10 mouse cellular contexts compared by ENCODE assay signal in genomic region chr13:99184155-99184886, GRCm38 (mm10). TPM values are rescaled to one million over a fixed set of nuclear protein-coding genes. Genes with fewer than 3 reads are reported as not detected.
DNase-seq lines count a peak whose midpoint lies in the region; ATAC-seq and TF ChIP-seq lines count a peak whose summit lies in the region.
"Had no signal": no experiment of that assay in that cellular context is flagged by ENCODE, and none has a peak within 500 bp of the region (broad histone marks: within the 10 kb centered on the region; RNA-seq: fewer than 3 reads in every experiment).

Zfp366 (plus strand) TSS chr13:99184823.

- no peak within 1 kb of the TSS for H3K4me2 ChIP-seq in heart, embryonic 11.5 days
- H3K4me2 ChIP-seq in midbrain, embryonic 16.5 days (ENCODE audit: low read length) = no peak within 1 kb of the TSS
- no peak within 1 kb of the TSS for H3K4me2 ChIP-seq in midbrain, embryonic 14.5 days (ENCODE audit: low read length)
- H3K4me2 ChIP-seq in intestine, embryonic 16.5 days (ENCODE audit: low read depth, low read length) = no peak within 1 kb of the TSS
- no peak within 1 kb of the TSS; the same call in 1 of the 2 replicates for H3K4me2 ChIP-seq in stomach, embryonic 15.5 days

- 38% methylated on average over 11 of the region's 11 CpGs for WGBS in heart, adult 2 months
- 50% methylated on average over 11 of the region's 11 CpGs for WGBS in heart, embryonic 11.5 days (ENCODE audit: insufficient replicate concordance)
- 69% methylated on average over 11 of the region's 11 CpGs for WGBS in midbrain, embryonic 16.5 days
- 58% methylated on average over 11 of the region's 11 CpGs for WGBS in midbrain, embryonic 14.5 days
- 49% methylated on average over 11 of the region's 11 CpGs for WGBS in intestine, embryonic 16.5 days
- WGBS in stomach, embryonic 15.5 days = 34% methylated on average over 11 of the region's 11 CpGs

- TF ChIP-seq EP300 in heart, adult 2 months (IDR thresholded peaks at IDR 0.05; ENCODE audit: insufficient read depth, low read depth, low read length) = no peak

- TF ChIP-seq CTCF in heart, adult 2 months (IDR thresholded peaks at IDR 0.05) = no peak

- ATAC-seq in heart, embryonic 11.5 days (replicated peaks; ENCODE audit: insufficient number of reproducible peaks, low FRiP score, low TSS enrichment) = no peak
- ATAC-seq in midbrain, embryonic 16.5 days = no peak
- ATAC-seq in midbrain, embryonic 14.5 days (ENCODE audit: low FRiP score, low TSS enrichment) = no peak
- ATAC-seq in intestine, embryonic 16.5 days = no peak
- ATAC-seq in stomach, embryonic 15.5 days (ENCODE audit: insufficient read depth, low FRiP score, low read depth) = no peak

- peaks cover 12% of the 10 kb centered on the region for H3K36me3 ChIP-seq in heart, adult 2 months (ENCODE audit: control insufficient read depth, insufficient read depth, low read length)
- no peaks in the 10 kb centered on the region for H3K36me3 ChIP-seq in heart, embryonic 11.5 days (ENCODE audit: control insufficient read depth, insufficient read depth, low read length)
- H3K36me3 ChIP-seq in midbrain, embryonic 16.5 days (ENCODE audit: control insufficient read depth, insufficient read depth, low read length) = no peaks in the 10 kb centered on the region
- H3K36me3 ChIP-seq in midbrain, embryonic 14.5 days (ENCODE audit: control insufficient read depth, insufficient read depth, low read length) = no peaks in the 10 kb centered on the region
- no peaks in the 10 kb centered on the region for H3K36me3 ChIP-seq in intestine, embryonic 16.5 days (ENCODE audit: control insufficient read depth, insufficient read depth, low read length)
- H3K36me3 ChIP-seq in stomach, embryonic 15.5 days = no peaks in the 10 kb centered on the region

- peak within 1 kb of the TSS; percentile 58 for H3K4me3 ChIP-seq in heart, adult 2 months
- no peak within 1 kb of the TSS for H3K4me3 ChIP-seq in heart, embryonic 11.5 days (ENCODE audit: low read depth, low read length)
- peak within 1 kb of the TSS; percentile 1; the same call in 1 of the 2 replicates for H3K4me3 ChIP-seq in midbrain, embryonic 16.5 days (ENCODE audit: low read depth, low read length)
- H3K4me3 ChIP-seq in midbrain, embryonic 14.5 days (replicated peaks; ENCODE audit: low read depth, low read length) = no peak within 1 kb of the TSS
- peak within 1 kb of the TSS; percentile 25 for H3K4me3 ChIP-seq in intestine, embryonic 16.5 days (ENCODE audit: low read length)
- peak within 1 kb of the TSS; percentile 4; the same call in 1 of the 2 replicates for H3K4me3 ChIP-seq in stomach, embryonic 15.5 days (replicated peaks)

- intact Hi-C loops in heart, adult 2 months (cut with DNase I) = loop anchor here (1.0 to 2.0 kb wide), 2 partner anchors 54 to 70 kb away; no protein-coding TSS in a partner anchor

- peak in 1 of 2 experiments; percentile 54 for DNase-seq in heart, adult 2 months
- no peak for DNase-seq in midbrain, embryonic 14.5 days
- DNase-seq in adipocyte (ENCODE audit: low spot score) = no peak
- DNase-seq in ovary, postnatal 14 days (ENCODE audit: low spot score) = no peak
- DNase-seq: cerebellum, adult 11-12 months had no signal

- peak within 1 kb of the TSS; percentile 82 for H3K9ac ChIP-seq in heart, adult 2 months (ENCODE audit: low read depth, low read length)
- H3K9ac ChIP-seq in heart, embryonic 11.5 days (ENCODE audit: low read depth, low read length) = no peak within 1 kb of the TSS
- no peak within 1 kb of the TSS for H3K9ac ChIP-seq in midbrain, embryonic 16.5 days (ENCODE audit: low read depth, low read length)
- no peak within 1 kb of the TSS for H3K9ac ChIP-seq in midbrain, embryonic 14.5 days (replicated peaks; ENCODE audit: low read length)
- H3K9ac ChIP-seq in intestine, embryonic 16.5 days (ENCODE audit: low read depth, low read length) = 0 out of 2 replicates have a peak within 1 kb of the TSS, but pooled peaks have one; percentile 10
- H3K9ac ChIP-seq in stomach, embryonic 15.5 days = no peak within 1 kb of the TSS
- H3K9ac ChIP-seq: liver, embryonic 14.5 days had no signal

- no peaks in the 10 kb centered on the region for H3K79me2 ChIP-seq in heart, adult 2 months (replicated peaks; ENCODE audit: control insufficient read depth, insufficient read depth, low read length)

- peaks cover 24% of the 10 kb centered on the region for H3K4me1 ChIP-seq in heart, adult 2 months (ENCODE audit: control insufficient read depth, insufficient read depth, low read length)
- peaks cover 16% of the 10 kb centered on the region; the same call in 1 of the 2 replicates for H3K4me1 ChIP-seq in heart, embryonic 11.5 days (ENCODE audit: control insufficient read depth, insufficient read depth, low read length)
- H3K4me1 ChIP-seq in midbrain, embryonic 16.5 days (ENCODE audit: control insufficient read depth, insufficient read depth, low read length) = peaks cover 5% of the 10 kb centered on the region
- H3K4me1 ChIP-seq in midbrain, embryonic 14.5 days (ENCODE audit: control insufficient read depth, insufficient read depth, low read length) = no peaks in the 10 kb centered on the region
- H3K4me1 ChIP-seq in intestine, embryonic 16.5 days (ENCODE audit: control insufficient read depth, insufficient read depth, low read length) = no peaks in the 10 kb centered on the region
- no peaks in the 10 kb centered on the region for H3K4me1 ChIP-seq in stomach, embryonic 15.5 days

- H3K27me3 ChIP-seq in heart, adult 2 months (ENCODE audit: control insufficient read depth, insufficient read depth, low read length) = no peaks in the 10 kb centered on the region
- no peaks in the 10 kb centered on the region for H3K27me3 ChIP-seq in heart, embryonic 11.5 days (ENCODE audit: control insufficient read depth, insufficient read depth, low read length)
- H3K27me3 ChIP-seq in midbrain, embryonic 16.5 days (ENCODE audit: control insufficient read depth, insufficient read depth, low read depth, low read length) = no peaks in the 10 kb centered on the region
- no peaks in the 10 kb centered on the region for H3K27me3 ChIP-seq in midbrain, embryonic 14.5 days (ENCODE audit: control insufficient read depth, insufficient read depth, low read length)
- H3K27me3 ChIP-seq in intestine, embryonic 16.5 days (replicated peaks; ENCODE audit: control insufficient read depth, insufficient read depth, low read length) = no peaks in the 10 kb centered on the region
- no peaks in the 10 kb centered on the region for H3K27me3 ChIP-seq in stomach, embryonic 15.5 days (replicated peaks)

- no peaks in the 10 kb centered on the region for H3K9me3 ChIP-seq in heart, embryonic 11.5 days (replicated peaks; ENCODE audit: control insufficient read depth, low read length)
- H3K9me3 ChIP-seq in midbrain, embryonic 16.5 days (replicated peaks; ENCODE audit: control insufficient read depth, low read length, poor library complexity, severe bottlenecking) = no peaks in the 10 kb centered on the region
- H3K9me3 ChIP-seq in midbrain, embryonic 14.5 days (ENCODE audit: control insufficient read depth, low read length) = no peaks in the 10 kb centered on the region
- no peaks in the 10 kb centered on the region for H3K9me3 ChIP-seq in intestine, embryonic 16.5 days (ENCODE audit: control insufficient read depth, low read length)
- no peaks in the 10 kb centered on the region for H3K9me3 ChIP-seq in stomach, embryonic 15.5 days

- no peak; the same call in none of the 2 replicates for TF ChIP-seq POLR2A in heart, adult 2 months (IDR thresholded peaks at IDR 0.05; ENCODE audit: insufficient read depth, low read depth, low read length)

- peak within 1 kb of the TSS; percentile 92 for H3K27ac ChIP-seq in heart, adult 2 months
- H3K27ac ChIP-seq in heart, embryonic 11.5 days (ENCODE audit: low read depth, low read length) = no peak within 1 kb of the TSS; the same call in 1 of the 2 replicates
- H3K27ac ChIP-seq in midbrain, embryonic 16.5 days (ENCODE audit: low read length) = 0 out of 2 replicates have a peak within 1 kb of the TSS, but pooled peaks have one; percentile 38
- no peak within 1 kb of the TSS for H3K27ac ChIP-seq in midbrain, embryonic 14.5 days (replicated peaks; ENCODE audit: low read depth, low read length)
- H3K27ac ChIP-seq in intestine, embryonic 16.5 days (ENCODE audit: low read length) = peak within 1 kb of the TSS; percentile 37
- H3K27ac ChIP-seq in stomach, embryonic 15.5 days = peak within 1 kb of the TSS; percentile 28; the same call in 1 of the 2 replicates
- H3K27ac ChIP-seq: liver, embryonic 14.5 days had no signal

RNA-seq across cellular contexts. Expression of gene Zfp366, which starts in this region (rescaled TPM):
- total RNA-seq in heart, adult 2 months (2021) = 10 to 100 TPM in 1 of 2 experiments, 1 to 10 TPM in 1; 9.7 to 14.4 TPM
- 5.0 and 7.8 TPM in 2 replicates for polyA plus RNA-seq in heart, adult 2 months (2012; rRNA removed)
- polyA plus RNA-seq in heart, embryonic 11.5 days (2014; fragmentation: Nextera tagmentation; extraction: Ambion mirVana) = 0.11 and 0.25 TPM in 2 replicates
- 0.73 and 0.85 TPM in 2 replicates for polyA plus RNA-seq in midbrain, embryonic 16.5 days (2015; fragmentation: Nextera tagmentation; extraction: Ambion mirVana)
- polyA plus RNA-seq in midbrain, embryonic 14.5 days (2014; fragmentation: Nextera tagmentation; extraction: Ambion mirVana) = 0.43 and 0.79 TPM in 2 replicates
- 0.50 and 0.53 TPM in 2 replicates for polyA plus RNA-seq in intestine, embryonic 16.5 days (2015; fragmentation: Nextera tagmentation; extraction: Ambion mirVana)
- 0.57 and 0.68 TPM in 2 replicates for polyA plus RNA-seq in stomach, embryonic 15.5 days (2015; fragmentation: Nextera tagmentation; extraction: Ambion mirVana)

Comparison
In these comparisons a context has a peak if more than half of its experiments do, and no peak if none do; other contexts are left out.
1. H3K27ac ChIP-seq: peak in heart, adult 2 months (single experiment), midbrain, embryonic 16.5 days (single experiment), intestine, embryonic 16.5 days (single experiment) and stomach, embryonic 15.5 days (single experiment); none in heart, embryonic 11.5 days (single experiment) and midbrain, embryonic 14.5 days (single experiment).
2. H3K4me3 ChIP-seq: peak in heart, adult 2 months (single experiment), midbrain, embryonic 16.5 days (single experiment), intestine, embryonic 16.5 days (single experiment) and stomach, embryonic 15.5 days (single experiment); none in heart, embryonic 11.5 days (single experiment) and midbrain, embryonic 14.5 days (single experiment).
3. H3K9ac ChIP-seq: peak in heart, adult 2 months (single experiment) and intestine, embryonic 16.5 days (single experiment); none in heart, embryonic 11.5 days (single experiment), midbrain, embryonic 16.5 days (single experiment), midbrain, embryonic 14.5 days (single experiment) and stomach, embryonic 15.5 days (single experiment).